Mouse (Mus musculus) midbrain, embryonic 10.5 days (tissue): ENCODE data around the gene Tox4. TPM values are rescaled to one million over a fixed set of nuclear protein-coding genes. Genes with fewer than 3 reads are reported as not detected.
"Not testable (repeated sequence)": the region's sequence is repeated elsewhere in the genome, so short reads cannot be mapped to it uniquely, and the experiment has no call there.

Experiments
- DNase-seq: peaks from one replicate; pipeline ENCODE4 v3.0.0-alpha.2; 2017; ENCODE audit warnings: low spot score
- H3K27ac ChIP-seq: fragments of 300-500 bp; sonication (generic); replicated peaks from 2 replicates; pipeline ENCODE4 v1.5.1; 2016; ENCODE audit warnings: mild to moderate bottlenecking
- H3K27me3 ChIP-seq: fragments of 300-500 bp; sonication (generic); 2 replicates; pipeline ENCODE4 v1.6.1; 2016; ENCODE audit warnings: low read depth, mild to moderate bottlenecking; ENCODE audit not compliant: poor library complexity, severe bottlenecking
- H3K36me3 ChIP-seq: fragments of 300-500 bp; sonication (generic); 2 replicates; pipeline ENCODE4 v1.6.1; 2016; ENCODE audit warnings: mild to moderate bottlenecking, moderate library complexity
- H3K4me1 ChIP-seq: fragments of 300-500 bp; sonication (generic); 2 replicates; pipeline ENCODE4 v1.6.1; 2016
- H3K4me3 ChIP-seq: fragments of 300-500 bp; sonication (generic); 2 replicates; pipeline ENCODE4 v1.5.1; 2016; ENCODE audit warnings: mild to moderate bottlenecking, moderate library complexity
- H3K9me3 ChIP-seq: fragments of 300-500 bp; sonication (generic); replicated peaks from 2 replicates; pipeline ENCODE4 v1.6.1; 2016; ENCODE audit warnings: mild to moderate bottlenecking
- WGBS: fragments of 180-500 bp; shearing (Covaris S2); methylation state at CpG from one replicate; pipeline ENCODE4 v1.1.7; 2016; 5-methylcytosine and 5-hydroxymethylcytosine counted together
- polyA plus RNA-seq: library from polyadenylated mRNA; unstranded; fragments of >200 nt; fragmentation: Nextera tagmentation; extraction: Ambion mirVana; gene quantifications from 2 replicates; pipeline ENCODE4 v1.2.1, GENCODE M21; 2016

Gene Tox4
- polyA plus RNA-seq, 1 experiment from 2014 or later: 50.1 TPM

- no peak for DNase-seq
These were observed 4.7 kb downstream of the Tox4 start for GRCm38 (mm10) chr14:52283629-52284028.

GRCm38 (mm10) chr14:52284191-52284590 lies 5.2 kb downstream of the Tox4 start:
- WGBS: 93% methylated on average over 3 of the region's 3 CpGs
- Histone ChIP-seq H3K36me3 (peaks cover 46% of the 10 kb centered on the region), H3K27me3 (no peaks in the 10 kb centered on the region), H3K9me3 (no peaks in the 10 kb centered on the region), H3K4me3 (no peak overlapping the region), H3K27ac (no peak overlapping the region), H3K4me1 (peaks cover 10% of the 10 kb centered on the region)
- DNase-seq: no peak

More at GRCm38 (mm10) chr14:52283629-52284028, 4.7 kb downstream of the Tox4 start:
- Histone ChIP-seq H3K4me1 (peaks cover 12% of the 10 kb centered on the region), H3K4me3 (no peak overlapping the region), H3K27ac (no peak overlapping the region), H3K27me3 (no peaks in the 10 kb centered on the region), H3K36me3 (peaks cover 40% of the 10 kb centered on the region), H3K9me3 (no peaks in the 10 kb centered on the region)
- 98% methylated on average over 5 of the region's 5 CpGs for WGBS

- Histone ChIP-seq H3K27ac (no peak overlapping the region), H3K36me3 (peaks cover 99% of the 10 kb centered on the region), H3K27me3 (no peaks in the 10 kb centered on the region), H3K9me3 (no peaks in the 10 kb centered on the region), H3K4me1 (no peaks in the 10 kb centered on the region), H3K4me3 (no peak overlapping the region)
- DNase-seq: no peak
- 76% methylated on average over 6 of the region's 6 CpGs for whole genome bisulfite sequencing
These were observed 16.8 kb downstream of the Tox4 start for GRCm38 (mm10) chr14:52295558-52296264.

- Histone ChIP-seq H3K36me3 (peaks cover 29% of the 10 kb centered on the region), H3K4me3 (peak overlapping the region; percentile 83; the same call in 1 of the 2 replicates)
- not testable (repeated sequence) for H3K9me3 ChIP-seq, DNase-seq, H3K4me1 ChIP-seq, H3K27ac ChIP-seq, H3K27me3 ChIP-seq
- WGBS: 89% methylated on average over 3 of the region's 3 CpGs
These were observed 24.6 kb downstream of the Tox4 start for GRCm38 (mm10) chr14:52303517-52303916.

GRCm38 (mm10) chr14:52304644-52305271 lies 25.8 kb downstream of the Tox4 start, which contains the start of gene Mettl3:
TSS of gene Mettl3 (minus strand) at chr14:52305128.
- Histone ChIP-seq H3K4me3 (peak within 1 kb of the TSS; percentile 83), H3K27ac (peak within 1 kb of the TSS; percentile 93), H3K27me3 (no peaks in the 10 kb centered on the region), H3K9me3 (no peaks in the 10 kb centered on the region), H3K36me3 (peaks cover 29% of the 10 kb centered on the region), H3K4me1 (peaks cover 9% of the 10 kb centered on the region)
- peak; percentile 93 for DNase-seq
- under 1% methylated on average over 46 of the region's 46 CpGs for WGBS

- H3K27ac ChIP-seq: no peak overlapping the region
- 0 out of 2 replicates have a peak, but pooled peaks cover 6% of the 10 kb centered on the region for H3K9me3 ChIP-seq
- peaks cover 9% of the 10 kb centered on the region for H3K4me1 ChIP-seq
- no peaks in the 10 kb centered on the region for H3K27me3 ChIP-seq
- H3K4me3 ChIP-seq: no peak overlapping the region
- H3K36me3 ChIP-seq: peaks cover 34% of the 10 kb centered on the region
- WGBS: 91% methylated on average over 2 of the region's 2 CpGs
- no peak for DNase-seq
These were observed 27.2 kb downstream of the Tox4 start for GRCm38 (mm10) chr14:52306100-52306499.

GRCm38 (mm10) chr14:52310343-52310742 lies 31.4 kb downstream of the Tox4 start:
- 89% methylated on average over 6 of the region's 6 CpGs for WGBS
- not testable (repeated sequence) for H3K4me3 ChIP-seq, H3K27ac ChIP-seq, DNase-seq, H3K27me3 ChIP-seq, H3K9me3 ChIP-seq
- Histone ChIP-seq H3K4me1 (peaks cover 46% of the 10 kb centered on the region), H3K36me3 (peaks cover 77% of the 10 kb centered on the region)

GRCm38 (mm10) chr14:52310906-52311305 lies 32.0 kb downstream of the Tox4 start:
- 0 out of 2 replicates have a peak overlapping the region, but pooled peaks have one; percentile 34 for H3K4me3 ChIP-seq

GRCm38 (mm10) chr14:52313931-52314807 lies 35.2 kb downstream of the Tox4 start:
- H3K27me3 ChIP-seq: no peaks in the 10 kb centered on the region
- peak overlapping the region; percentile 84 for H3K4me3 ChIP-seq
- WGBS: 86% methylated on average over 26 of the region's 26 CpGs
- peak overlapping the region; percentile 99 for H3K27ac ChIP-seq
- no peak for DNase-seq
- peaks cover 63% of the 10 kb centered on the region for H3K4me1 ChIP-seq
- H3K36me3 ChIP-seq: peaks cover 80% of the 10 kb centered on the region
- H3K9me3 ChIP-seq: peaks cover 6% of the 10 kb centered on the region; the same call in 1 of the 2 replicates

More at GRCm38 (mm10) chr14:52310906-52311305, 32.0 kb downstream of the Tox4 start:
- H3K27ac ChIP-seq: no peak overlapping the region
- H3K27me3 ChIP-seq: no peaks in the 10 kb centered on the region
- H3K4me1 ChIP-seq: peaks cover 48% of the 10 kb centered on the region
- H3K36me3 ChIP-seq: peaks cover 82% of the 10 kb centered on the region
- 96% methylated on average over 2 of the region's 2 CpGs for WGBS
- peaks cover 6% of the 10 kb centered on the region; the same call in 1 of the 2 replicates for H3K9me3 ChIP-seq
- no peak for DNase-seq

- peaks cover 6% of the 10 kb centered on the region; the same call in 1 of the 2 replicates for H3K9me3 ChIP-seq
- 38% methylated on average over 8 of the region's 8 CpGs for WGBS
- no peak for DNase-seq
- peaks cover 80% of the 10 kb centered on the region for H3K36me3 ChIP-seq
- no peaks in the 10 kb centered on the region for H3K27me3 ChIP-seq
- peak overlapping the region; percentile 99 for H3K27ac ChIP-seq
- H3K4me1 ChIP-seq: peaks cover 63% of the 10 kb centered on the region
- H3K4me3 ChIP-seq: peak overlapping the region; percentile 84
These were observed 35.8 kb downstream of the Tox4 start for GRCm38 (mm10) chr14:52314808-52315150.

GRCm38 (mm10) chr14:52315283-52315780 lies 36.4 kb downstream of the Tox4 start:
- no peak for DNase-seq
- Histone ChIP-seq H3K4me1 (peaks cover 63% of the 10 kb centered on the region), H3K36me3 (peaks cover 80% of the 10 kb centered on the region), H3K27ac (peak overlapping the region; percentile 99), H3K4me3 (peak overlapping the region; percentile 84), H3K27me3 (no peaks in the 10 kb centered on the region), H3K9me3 (peaks cover 6% of the 10 kb centered on the region; the same call in 1 of the 2 replicates)
- 6% methylated on average over 17 of the region's 17 CpGs for WGBS

GRCm38 (mm10) chr14:52315792-52316440 lies 37.0 kb downstream of the Tox4 start:
- H3K9me3 ChIP-seq: no peaks in the 10 kb centered on the region; the same call in 1 of the 2 replicates
- H3K4me3 ChIP-seq: peak overlapping the region; percentile 84
- under 1% methylated on average over 31 of the region's 41 CpGs for WGBS
- H3K27ac ChIP-seq: peak overlapping the region; percentile 99
- peak; percentile 85 for DNase-seq
- peaks cover 63% of the 10 kb centered on the region for H3K4me1 ChIP-seq
- peaks cover 75% of the 10 kb centered on the region for H3K36me3 ChIP-seq
- no peaks in the 10 kb centered on the region for H3K27me3 ChIP-seq
